Mouse (Mus musculus) ES-E14 (cell line): ENCODE data around the gene Ank3. TPM values are rescaled to one million over a fixed set of nuclear protein-coding genes. Genes with fewer than 3 reads are reported as not detected.

Experiments used
- DNase-seq: peaks from one replicate; pipeline ENCODE4 v3.0.0-alpha.2; 2013; ENCODE audit warnings: low read depth, low spot score
- H3K27ac ChIP-seq: 2 replicates; pipeline ENCODE4 v1.5.1; 2012; ENCODE audit warnings: low read depth, mild to moderate bottlenecking, low read length, moderate library complexity, mixed read lengths; ENCODE audit not compliant: poor library complexity, insufficient read depth, severe bottlenecking
- H3K36me3 ChIP-seq: 2 replicates; pipeline ENCODE4 v1.6.1; 2012; ENCODE audit warnings: mild to moderate bottlenecking, low read length, moderate library complexity, mixed read lengths; ENCODE audit not compliant: control insufficient read depth, poor library complexity, insufficient read depth, severe bottlenecking
- H3K4me1 ChIP-seq, 2 experiments: fragments of 150-350 bp in 1 of 2; sonication (generic) in 1 of 2; 2 replicates each; pipeline ENCODE4 v1.6.1; 2012; ENCODE audit warnings: low read length in 2 of 2, mild to moderate bottlenecking in 1 of 2, mixed read lengths in 1 of 2; ENCODE audit not compliant: control insufficient read depth in 2 of 2, insufficient read depth in 2 of 2, poor library complexity in 1 of 2
- H3K4me3 ChIP-seq, 2 experiments: fragments of 150-350 bp in 1 of 2; sonication (generic) in 1 of 2; 2 replicates each; pipeline ENCODE4 v1.5.1; 2012; ENCODE audit warnings: low read length in 2 of 2, low read depth in 1 of 2, mild to moderate bottlenecking in 1 of 2, mixed read lengths in 1 of 2; ENCODE audit not compliant: insufficient read depth in 1 of 2, poor library complexity in 1 of 2, severe bottlenecking in 1 of 2
- H3K9ac ChIP-seq: 2 replicates; pipeline ENCODE4 v1.6.1; 2012; ENCODE audit warnings: low read depth, mild to moderate bottlenecking, low read length, mixed read lengths; ENCODE audit not compliant: poor library complexity, insufficient read depth, severe bottlenecking
- H3K9me3 ChIP-seq: fragments of 150-350 bp; sonication (generic); 2 replicates; pipeline ENCODE4 v1.6.1; 2012; ENCODE audit warnings: low read depth, mild to moderate bottlenecking, low read length; ENCODE audit not compliant: control insufficient read depth, insufficient read depth
- CHD2 ChIP-seq: IDR thresholded peaks from 2 replicates; pipeline ENCODE4 v1.6.1; 2014; ENCODE audit warnings: mild to moderate bottlenecking, low read depth, low read length, inconsistent platforms
- HCFC1 ChIP-seq: IDR thresholded peaks from 2 replicates; pipeline ENCODE4 v1.6.1; 2012; ENCODE audit warnings: low read length, inconsistent platforms, borderline replicate concordance; ENCODE audit not compliant: insufficient read depth
- MAFK ChIP-seq: IDR thresholded peaks from 2 replicates; pipeline ENCODE4 v1.6.1; 2014; ENCODE audit warnings: mild to moderate bottlenecking, low read depth, low read length, inconsistent platforms; ENCODE audit not compliant: insufficient read depth
- ZC3H11A ChIP-seq: IDR thresholded peaks from 2 replicates; pipeline ENCODE4 v1.6.1; 2012; ENCODE audit warnings: low read depth, mild to moderate bottlenecking, inconsistent platforms, low read length, borderline replicate concordance
- ZNF384 ChIP-seq: IDR thresholded peaks from 2 replicates; pipeline ENCODE4 v1.6.1; 2012; ENCODE audit warnings: low read depth, low read length, inconsistent platforms
- in situ Hi-C, 2 experiments: fragments of 600-800 bp; cut with MboI; formaldehyde crosslinking; loops; one replicate each; pipeline ENCODE4 v1.15.1; 2025; ENCODE audit warnings: low sequenced_read_pairs in 2 of 2, inconsistent platforms in 1 of 2; ENCODE audit not compliant: unreplicated experiment in 2 of 2
- total RNA-seq: library from RNA; depleted of rRNA; stranded (reverse); fragments of 300-350 nt; gene quantifications from 2 replicates; pipeline ENCODE4 v1.2.3, GENCODE M21; 2012

Ank3 gene
- total RNA-seq, 1 experiment: 6.5 TPM

DNA sequence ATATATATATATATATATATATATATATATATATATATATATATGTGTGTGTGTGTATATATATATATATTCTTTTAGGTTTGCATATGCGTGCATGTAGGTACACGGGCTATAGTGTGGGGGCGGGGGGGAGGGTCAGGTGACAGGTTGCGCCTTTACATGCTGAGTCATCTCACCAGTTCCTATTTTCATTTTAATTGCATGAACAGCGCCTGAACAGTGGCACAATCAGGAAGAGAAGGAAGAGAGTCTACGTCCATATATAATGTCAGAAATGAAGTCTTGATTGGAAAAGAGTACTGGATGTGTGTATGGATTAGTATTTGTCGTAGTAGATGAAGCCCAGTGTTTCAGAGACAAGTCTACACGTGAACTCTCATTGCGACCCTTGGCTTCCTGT lies 459.4 kb downstream of the Ank3 start:
- Histone ChIP-seq H3K4me3 (no peak overlapping the region), H3K27ac (no peak overlapping the region), H3K36me3 (no peaks in the 10 kb centered on the region), H3K9me3 (no peaks in the 10 kb centered on the region), H3K4me1 (peaks cover 3 to 7% of the 10 kb centered on the region in 2 experiments; a peak in 3 of 4 replicates), H3K9ac (no peak overlapping the region)
- DNase-seq: no peak
- in situ Hi-C loops: loop anchor here in 1 of 2 experiments (25.0 kb wide), 1 partner anchor 429 kb away; no protein-coding TSS in a partner anchor
- no peak for TF ChIP-seq ZNF384
- peak; percentile 36; the same call in 1 of the 2 replicates for TF ChIP-seq MAFK

DNA sequence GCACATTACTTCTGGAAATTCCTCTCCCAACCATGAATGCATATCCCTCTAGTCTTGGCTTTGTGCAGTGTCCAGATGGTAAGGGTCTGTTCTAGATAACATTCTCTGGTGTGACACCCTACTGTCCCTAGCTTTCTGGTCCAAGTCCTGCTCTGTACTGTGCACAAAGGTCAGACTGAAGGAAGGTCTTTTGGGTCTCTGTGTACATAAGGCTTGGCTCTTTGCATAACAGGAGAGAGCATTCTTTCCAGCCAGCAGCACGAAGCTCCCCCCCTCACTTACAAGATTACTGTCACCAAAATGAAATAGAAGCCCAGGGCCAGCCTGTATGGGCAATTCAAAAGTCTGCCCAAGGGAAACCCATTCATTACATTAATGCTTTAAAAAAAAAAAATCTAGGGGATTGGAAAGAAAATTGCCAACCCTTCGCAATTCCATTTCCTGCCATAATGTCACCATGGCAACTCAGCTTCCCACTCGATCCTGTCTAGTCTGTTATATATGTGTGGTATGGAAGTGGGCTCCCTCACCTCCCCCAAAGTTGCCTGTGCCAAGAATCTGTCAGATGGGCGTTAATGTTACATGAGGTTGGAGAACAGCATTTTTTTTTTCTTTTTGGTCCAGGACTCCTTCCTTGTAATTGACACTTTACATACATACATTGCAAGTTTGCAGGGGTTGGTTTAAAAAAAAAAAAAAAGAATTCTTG lies 460.5 kb downstream of the Ank3 start:
- DNase-seq: no peak
- no peak overlapping the region; the same call in 1 of the 2 replicates for H3K27ac ChIP-seq
- H3K4me1 ChIP-seq: peaks cover 4 to 10% of the 10 kb centered on the region in 2 experiments; a peak in 3 of 4 replicates
- TF ChIP-seq HCFC1: no peak
- TF ChIP-seq MAFK: no peak
- no peak for TF ChIP-seq ZNF384
- no peak for TF ChIP-seq ZC3H11A
- TF ChIP-seq CHD2: no peak
- H3K9ac ChIP-seq: no peak overlapping the region
- no peaks in the 10 kb centered on the region for H3K36me3 ChIP-seq
- H3K9me3 ChIP-seq: no peaks in the 10 kb centered on the region
- in situ Hi-C loops: loop anchor here in 1 of 2 experiments (25.0 kb wide), 1 partner anchor 428 kb away; no protein-coding TSS in a partner anchor
- H3K4me3 ChIP-seq: no peak overlapping the region

DNA sequence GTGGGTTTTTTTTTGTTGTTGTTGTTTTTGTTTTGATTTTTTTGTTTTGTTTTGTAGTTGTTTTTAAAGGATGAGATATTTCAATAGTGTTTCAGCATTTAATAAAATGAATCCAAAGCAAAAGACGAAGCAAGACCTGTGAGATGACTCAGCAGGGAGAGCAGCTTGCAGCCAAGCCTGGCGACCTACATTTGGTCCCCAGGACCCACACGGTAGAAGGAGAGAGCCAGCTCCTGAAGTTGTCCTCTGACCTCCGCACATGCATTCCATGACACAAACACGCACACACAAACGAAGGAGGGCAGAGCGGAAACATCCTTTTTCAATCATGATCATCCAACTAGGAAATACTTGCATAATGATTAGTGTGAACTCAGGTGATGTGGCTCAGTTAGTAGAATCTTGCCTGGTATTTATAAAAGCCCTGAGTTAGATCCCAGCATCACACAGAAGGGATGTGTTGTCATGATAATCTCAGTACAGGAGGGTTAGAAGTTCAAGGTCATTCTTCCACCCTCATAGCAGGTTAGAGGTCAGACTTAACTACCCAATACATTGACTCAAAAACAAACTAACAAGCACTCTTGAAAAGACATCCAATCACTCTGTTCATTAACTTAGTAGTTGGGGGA lies 461.4 kb downstream of the Ank3 start:
- TF ChIP-seq ZC3H11A (no peak), HCFC1 (no peak), CHD2 (peak; percentile 74; the same call in 1 of the 2 replicates), ZNF384 (no peak), MAFK (peak; percentile 67; the same call in 1 of the 2 replicates)
- no peaks in the 10 kb centered on the region for H3K9me3 ChIP-seq
- H3K4me3 ChIP-seq: no peak overlapping the region
- no peaks in the 10 kb centered on the region for H3K36me3 ChIP-seq
- in situ Hi-C loops: loop anchor here (10.0 to 25.0 kb wide), 3 partner anchors 105 to 435 kb away; no protein-coding TSS in a partner anchor
- peak overlapping the region; percentile 87 for H3K27ac ChIP-seq
- no peak overlapping the region for H3K9ac ChIP-seq
- peak; percentile 59 for DNase-seq
- H3K4me1 ChIP-seq: peaks cover 4 to 10% of the 10 kb centered on the region in 2 experiments; a peak in 3 of 4 replicates

DNA sequence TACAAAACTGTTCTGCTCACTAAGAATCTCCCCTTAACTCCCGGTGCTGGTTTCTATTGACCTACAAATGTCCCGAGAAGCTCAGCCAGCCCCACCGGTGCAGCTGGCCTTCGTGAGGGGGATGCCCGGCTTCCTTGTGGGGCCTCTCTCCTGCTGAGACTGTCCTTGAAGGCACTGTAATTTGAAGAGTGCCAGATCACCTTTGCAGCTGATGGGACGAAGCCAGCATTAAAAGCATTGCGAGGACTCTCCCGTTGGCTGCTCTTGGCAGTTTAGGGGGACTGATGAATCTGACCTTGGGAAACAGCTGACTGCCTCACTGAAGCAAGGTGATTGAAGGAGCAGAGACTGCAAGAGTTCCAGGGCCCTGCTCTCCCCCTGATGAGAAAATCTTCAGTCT lies 464.3 kb downstream of the Ank3 start:
- peaks cover 4 to 10% of the 10 kb centered on the region in 2 experiments; a peak in 3 of 4 replicates for H3K4me1 ChIP-seq
- in situ Hi-C loops: loop anchor here (10.0 to 25.0 kb wide), 3 partner anchors 102 to 432 kb away; no protein-coding TSS in a partner anchor
- no peak for DNase-seq
- H3K9me3 ChIP-seq: no peaks in the 10 kb centered on the region
- H3K4me3 ChIP-seq: no peak overlapping the region
- H3K27ac ChIP-seq: no peak overlapping the region
- H3K9ac ChIP-seq: no peak overlapping the region
- TF ChIP-seq CHD2: no peak
- no peaks in the 10 kb centered on the region for H3K36me3 ChIP-seq
